Mouse (Mus musculus) adrenal gland, adult 18-20 months (tissue): ENCODE measurements around the gene Actr3. TPM values are rescaled to one million over a fixed set of nuclear protein-coding genes. Genes with fewer than 3 reads are reported as not detected.

Experiments used
- DNase-seq, 2 experiments: peaks; one replicate each; pipeline ENCODE4 v3.0.0; 2021 to 2022; ENCODE audit warnings: low spot score in 2 of 2
- long read RNA-seq, 2 experiments: library from polyadenylated mRNA; stranded (forward); transcript quantifications; one replicate each; pipeline ENCODE4 v2.0.0; 2021
- total RNA-seq, 2 experiments: library from RNA; stranded (reverse); gene quantifications; 1 replicate in 1 of 2; 2 replicates in 1 of 2; pipeline ENCODE4 v1.2.3; 2021

The Actr3 gene
- 100 to 1,000 TPM; 161 to 167 TPM for total RNA-seq
- long read RNA-seq, experiment 1, transcript Actr3-202 (12 exons, 2,565 nt) = major isoform, 104 of 121 reads
- long read RNA-seq, experiment 1, transcript Actr3-201 (13 exons, 2,554 nt) = minor isoform, 5 of 121 reads
- long read RNA-seq, experiment 1, partial matches to known transcripts = 9 of 121 reads
- long read RNA-seq, experiment 1, other reads (novel, unspliced or antisense) = 3 of 121 reads
- long read RNA-seq, experiment 2, transcript Actr3-202 (12 exons, 2,565 nt) = major isoform, 311 of 357 reads
- long read RNA-seq, experiment 2, transcript Actr3-201 (13 exons, 2,554 nt) = minor isoform, 8 of 357 reads
- long read RNA-seq, experiment 2, partial matches to known transcripts = 23 of 357 reads
- long read RNA-seq, experiment 2, other reads (novel, unspliced or antisense) = 14 of 357 reads

DNA sequence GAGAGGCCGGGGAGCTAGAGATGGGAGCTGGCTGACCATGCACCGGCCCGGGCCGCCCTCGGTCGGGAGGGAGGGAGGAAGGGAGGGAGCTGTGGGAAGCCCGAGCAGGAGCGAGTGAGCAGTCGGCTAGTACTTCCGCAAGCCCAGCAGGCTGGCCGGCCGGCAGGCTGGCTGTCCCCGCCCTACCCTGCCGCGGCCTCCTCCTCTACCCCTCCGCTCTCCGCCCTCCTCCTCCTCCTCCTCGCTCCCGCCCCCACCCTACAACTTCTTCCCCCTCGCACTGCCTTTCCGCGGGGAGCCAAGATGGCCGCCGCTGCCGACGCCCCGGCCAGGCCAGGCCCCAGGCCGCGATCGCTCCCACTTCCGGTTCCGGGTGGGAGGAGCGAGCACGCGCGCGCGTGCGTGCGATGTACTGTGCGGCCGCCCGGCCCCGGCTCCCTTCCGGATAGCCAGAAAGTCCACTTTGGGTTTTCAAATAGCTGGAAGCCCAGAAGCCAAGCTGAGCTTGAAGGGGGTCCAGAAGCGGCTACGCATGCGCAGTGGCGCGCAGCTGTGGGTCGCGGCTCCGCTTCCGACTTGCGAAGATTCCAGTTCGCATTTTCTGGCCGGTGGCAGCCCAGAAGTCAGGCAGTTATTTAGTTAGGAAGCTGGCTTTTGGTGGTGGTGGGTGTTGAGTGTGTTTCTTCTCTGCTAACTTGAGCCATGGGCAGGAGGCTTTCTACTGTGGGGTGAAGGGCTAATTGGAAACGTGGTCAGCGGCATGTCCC lies at the start of gene Actr3:
TSS of gene Actr3 (minus strand) at position 359 of the 767 bp plus-strand sequence.
- peak; percentile 98 to 99 for DNase-seq

DNA sequence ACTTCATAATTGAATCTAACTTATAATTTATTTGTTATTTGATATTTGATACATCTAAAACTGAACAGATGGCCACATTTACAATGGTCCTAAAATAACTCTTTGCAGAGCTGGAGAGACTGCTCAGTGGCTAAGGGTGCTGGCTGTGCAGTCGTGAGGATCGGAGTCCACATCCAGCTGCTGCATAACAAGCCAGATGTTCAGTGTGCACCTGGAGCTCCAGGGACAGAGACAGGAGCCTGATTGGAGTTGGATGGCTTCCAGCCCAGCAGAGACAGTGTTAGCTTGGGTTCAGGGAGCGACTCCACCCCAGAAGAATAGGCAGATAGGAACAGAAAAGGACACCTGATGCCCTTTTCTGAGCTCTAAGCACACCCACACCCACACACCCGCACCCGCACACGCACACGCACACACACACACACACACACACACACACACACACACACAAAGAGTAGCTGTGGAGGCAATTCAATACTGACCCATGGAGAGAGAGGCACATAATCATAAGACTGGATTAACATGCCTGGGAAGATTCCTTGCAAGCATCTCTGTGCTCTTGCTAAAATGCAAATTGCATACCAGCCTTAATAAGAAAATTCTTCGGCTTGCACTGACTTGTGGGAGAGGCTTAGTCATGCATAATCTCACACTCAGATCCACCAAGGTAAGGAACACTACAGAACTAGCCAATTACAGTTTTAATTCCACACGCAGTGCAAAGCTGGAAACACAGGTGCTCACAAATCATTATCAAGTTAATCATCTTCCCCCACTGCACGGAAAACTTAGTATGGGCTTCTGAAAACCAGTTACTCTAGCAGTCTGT lies 47.1 kb upstream of the Actr3 start:
- DNase-seq = no peak

DNA sequence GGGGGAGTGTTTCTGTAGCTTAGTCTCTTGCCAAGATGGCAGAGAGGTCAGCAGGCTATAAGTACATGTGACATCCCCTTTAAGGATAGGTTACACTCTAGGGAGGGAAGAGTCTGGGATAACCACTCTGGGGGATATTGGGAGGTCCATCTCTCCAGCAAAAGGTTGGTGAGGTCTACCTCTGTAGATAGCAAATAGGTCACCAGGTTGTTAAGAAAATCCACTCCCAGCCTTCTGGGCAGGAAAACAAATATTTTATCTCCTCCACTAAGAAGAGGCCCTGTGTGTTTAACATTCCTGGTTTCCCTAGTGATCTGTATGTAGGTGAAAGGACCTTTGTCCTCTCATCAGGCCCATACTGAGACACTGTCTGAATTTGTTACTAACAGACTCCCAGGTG lies 46.3 kb upstream of the Actr3 start:
- DNase-seq = no peak

DNA sequence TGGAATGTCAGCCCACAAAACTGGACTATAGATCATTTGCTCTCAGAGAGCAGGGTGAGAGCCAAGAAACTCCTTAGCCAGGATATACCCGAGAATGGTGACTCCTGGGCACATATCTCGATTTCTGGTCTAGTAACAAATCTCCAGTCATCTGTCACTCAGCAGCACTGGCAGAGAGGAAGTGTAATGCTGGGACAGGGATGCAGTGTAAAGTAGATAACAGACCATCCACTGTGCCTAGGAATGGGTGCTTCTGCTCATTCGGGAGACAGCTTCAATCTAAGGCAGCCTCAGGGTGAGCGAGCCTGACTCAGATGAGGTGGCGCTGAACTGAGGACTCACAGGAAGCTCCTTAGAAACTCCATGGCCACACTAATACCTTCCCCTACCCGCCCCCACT lies 43.1 kb upstream of the Actr3 start:
- DNase-seq = no peak

DNA sequence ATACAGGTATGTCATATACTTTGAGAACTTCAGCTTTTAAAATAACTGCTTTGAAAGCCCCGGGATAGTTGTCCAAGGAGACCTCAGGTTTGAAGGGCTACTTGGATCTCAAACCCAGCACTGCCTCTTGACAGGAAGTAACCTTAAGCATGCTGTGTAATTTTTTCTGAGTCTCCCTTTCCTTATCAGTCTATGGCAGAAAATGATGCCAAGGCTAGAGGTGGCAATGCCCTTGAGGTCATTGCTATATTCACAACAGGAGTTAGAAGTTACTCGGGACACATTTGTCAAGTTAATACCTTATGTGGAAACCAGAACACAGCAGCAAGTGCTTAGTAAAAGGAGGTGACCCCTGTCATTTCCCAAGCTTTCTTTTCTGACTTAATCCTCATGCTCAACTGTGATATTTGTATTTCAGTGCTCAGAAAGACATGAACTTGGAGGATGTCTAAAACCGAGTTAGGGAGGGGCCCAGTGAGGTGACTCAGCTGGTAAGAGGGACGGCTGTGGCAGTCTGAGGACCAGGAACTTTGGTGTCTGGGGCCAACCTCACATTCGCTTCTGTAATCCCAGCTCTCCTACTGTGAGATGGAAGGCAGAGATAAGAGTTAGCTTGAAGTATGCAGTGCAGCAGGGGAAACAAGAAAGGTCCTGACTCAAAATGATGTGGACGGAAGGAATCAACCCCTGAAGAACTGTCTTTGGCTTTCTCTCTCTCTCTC lies 40.6 kb upstream of the Actr3 start:
- no peak for DNase-seq

DNA sequence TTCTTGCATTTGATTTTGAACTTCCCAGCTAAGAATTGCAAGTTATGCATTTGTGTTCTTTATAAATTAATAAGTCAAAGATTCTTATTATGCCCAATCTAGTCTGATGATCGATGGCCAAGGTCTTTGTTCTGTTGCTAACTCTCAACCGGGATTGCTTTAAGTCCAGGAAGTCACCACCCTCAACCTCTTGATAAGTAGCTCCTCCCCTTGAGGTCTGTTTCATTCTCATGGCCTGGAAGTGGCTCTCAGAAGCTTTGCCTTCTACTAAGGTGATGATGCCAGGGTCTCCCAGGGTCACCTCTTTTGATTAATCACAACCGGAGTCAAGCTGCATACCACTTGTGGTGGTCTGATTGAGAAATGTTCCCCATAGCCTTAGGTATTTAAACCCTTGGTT lies 38.3 kb upstream of the Actr3 start:
- no peak for DNase-seq

DNA sequence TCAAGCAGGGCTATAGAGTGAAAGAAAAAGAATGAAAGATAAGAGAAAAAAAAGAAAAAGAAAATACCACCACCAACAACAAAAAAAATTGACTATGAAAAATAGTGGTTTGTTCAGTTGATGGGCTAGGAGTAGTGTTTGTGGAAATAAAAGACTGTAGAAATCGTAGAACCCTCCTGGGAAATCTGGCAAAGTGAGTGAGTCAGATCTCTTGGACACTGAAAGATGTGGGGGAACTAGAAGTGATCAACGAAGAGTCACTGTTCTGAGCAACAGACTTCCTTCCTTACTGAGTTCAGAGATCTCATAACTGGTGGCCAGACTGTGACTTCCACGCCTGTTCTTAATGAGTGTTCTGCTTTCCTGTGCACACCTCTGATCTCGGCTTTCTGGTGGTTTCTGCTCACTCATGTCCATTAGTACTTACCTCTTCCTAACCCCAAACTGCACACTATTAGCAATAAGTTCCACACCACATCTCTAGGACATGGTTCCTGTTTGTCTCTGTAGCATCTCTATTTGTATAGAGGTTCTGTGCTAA lies 37.7 kb upstream of the Actr3 start:
- no peak for DNase-seq

DNA sequence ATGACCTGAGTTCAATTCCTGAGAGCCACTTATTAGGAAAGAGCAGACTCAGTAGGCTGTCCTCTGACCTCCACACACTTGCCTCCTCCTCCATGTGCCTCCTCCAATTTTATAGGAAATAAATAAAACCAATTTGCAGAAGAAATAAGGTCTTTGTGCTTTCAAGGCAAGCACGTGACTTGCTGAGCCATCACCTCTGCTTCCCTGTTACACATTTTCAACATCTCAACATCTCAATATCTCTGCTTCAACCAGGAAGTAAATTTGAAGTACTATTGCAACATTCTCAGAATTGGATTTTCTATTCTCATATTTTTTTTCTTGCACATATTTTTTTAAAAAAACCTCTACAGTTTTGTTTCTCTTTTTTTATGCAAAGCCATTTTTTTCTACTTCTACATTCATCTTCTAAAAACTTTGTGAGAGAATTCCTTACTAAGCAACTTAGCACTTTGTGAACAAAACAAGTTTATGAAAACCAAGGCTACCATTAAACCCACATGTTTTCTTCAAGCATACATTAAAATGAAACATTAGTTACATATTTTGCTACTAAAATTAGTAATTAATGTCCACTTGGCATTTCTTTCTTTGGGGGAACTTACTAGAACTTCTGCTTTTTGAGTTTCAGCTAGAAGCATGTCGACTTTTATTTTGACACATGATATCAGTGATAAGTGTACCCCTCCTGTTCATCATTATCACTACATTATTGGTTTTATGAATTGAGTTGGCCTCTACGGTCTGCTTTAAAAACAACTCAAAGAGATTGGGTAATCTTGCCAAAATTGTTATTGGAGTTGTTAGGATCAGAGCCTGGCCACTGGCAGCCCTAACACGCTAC lies 35.5 kb upstream of the Actr3 start:
- DNase-seq = no peak

DNA sequence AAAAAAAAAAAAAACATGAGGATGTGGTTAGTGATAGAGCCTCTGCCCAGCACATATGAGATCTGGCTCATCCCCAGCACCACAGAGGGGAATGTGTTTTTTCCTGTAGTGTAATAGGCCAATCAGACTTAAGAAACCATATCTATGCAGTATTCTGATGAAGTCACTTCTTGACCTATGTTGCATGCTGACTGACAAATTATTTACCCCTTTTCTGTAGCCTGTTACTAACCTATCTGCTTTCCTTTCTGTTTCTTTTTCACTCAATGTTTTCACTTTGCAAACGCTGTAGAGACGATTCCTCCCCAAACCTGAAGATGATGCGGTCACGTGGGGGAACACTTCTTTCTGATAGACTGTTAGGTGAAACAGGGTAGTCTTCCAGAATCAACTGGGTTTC lies 32.4 kb upstream of the Actr3 start:
- DNase-seq = no peak

DNA sequence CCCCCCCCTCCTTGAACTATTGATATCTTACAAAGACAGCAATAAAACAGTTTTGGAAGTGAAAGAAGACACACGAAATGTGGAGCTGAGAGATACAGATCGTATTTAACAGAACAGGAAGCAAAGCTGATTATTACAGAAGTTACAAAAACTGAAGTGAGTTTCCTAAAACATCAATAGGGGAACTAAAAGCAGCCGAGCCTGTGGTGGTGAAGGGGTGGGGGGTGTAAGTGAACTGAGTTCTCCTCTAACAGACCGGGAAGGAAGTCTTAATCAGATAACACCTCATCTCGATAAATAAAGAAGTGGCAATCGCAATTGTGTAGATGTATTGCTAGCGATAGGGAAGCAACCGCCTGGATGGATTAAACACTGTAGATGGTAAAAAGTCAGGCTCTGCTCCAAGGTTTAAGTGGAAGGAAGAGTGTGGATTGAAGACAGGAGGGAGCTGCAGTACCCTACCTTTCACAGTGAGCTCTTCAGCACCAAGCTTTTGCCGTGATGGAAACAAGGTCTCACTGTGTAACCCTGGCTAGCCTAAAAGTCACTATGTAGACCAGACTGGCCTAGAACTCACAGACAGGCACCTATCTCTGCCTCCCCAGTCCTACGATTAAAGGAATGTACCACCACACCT lies 31.2 kb upstream of the Actr3 start:
- DNase-seq = no peak

DNA sequence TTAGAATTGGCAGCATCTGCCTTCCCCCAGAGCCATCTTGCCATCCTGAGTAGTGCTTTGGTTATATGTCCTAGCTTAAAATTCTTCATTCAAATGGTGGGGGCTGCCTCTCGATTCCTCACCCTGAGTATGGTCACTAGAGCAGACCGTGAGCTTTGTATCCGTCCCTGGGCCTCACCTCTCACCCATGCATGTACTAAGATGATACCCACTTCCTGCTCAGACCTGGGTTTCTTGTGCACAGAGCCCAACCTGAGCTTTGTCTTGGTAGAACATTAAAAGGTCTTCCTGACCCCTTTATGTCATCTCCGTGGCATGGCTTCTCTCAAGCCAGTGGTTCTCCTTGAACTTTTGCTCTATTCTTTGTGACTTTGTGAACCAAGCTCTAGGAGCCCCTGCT lies 28.5 kb upstream of the Actr3 start:
- no peak for DNase-seq

DNA sequence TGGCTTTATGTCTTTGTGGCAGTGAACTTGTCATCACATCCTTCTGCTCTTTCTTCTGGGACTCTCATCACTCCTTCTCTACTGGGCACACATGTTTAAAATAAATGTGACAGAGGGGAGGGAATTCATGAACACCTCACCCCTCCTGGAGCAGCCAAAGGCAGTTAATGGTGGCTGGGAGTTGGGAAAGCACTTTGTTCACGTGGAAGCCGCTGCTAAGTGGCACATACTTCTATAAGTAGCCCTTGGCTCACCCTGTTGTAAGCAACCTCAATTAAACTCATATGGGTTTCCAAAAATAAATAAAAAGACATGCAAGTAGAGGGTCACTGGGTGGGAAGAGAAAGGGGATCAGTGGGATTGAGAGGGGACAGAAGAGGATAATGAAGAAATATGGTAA lies 27.8 kb upstream of the Actr3 start:
- DNase-seq = no peak

DNA sequence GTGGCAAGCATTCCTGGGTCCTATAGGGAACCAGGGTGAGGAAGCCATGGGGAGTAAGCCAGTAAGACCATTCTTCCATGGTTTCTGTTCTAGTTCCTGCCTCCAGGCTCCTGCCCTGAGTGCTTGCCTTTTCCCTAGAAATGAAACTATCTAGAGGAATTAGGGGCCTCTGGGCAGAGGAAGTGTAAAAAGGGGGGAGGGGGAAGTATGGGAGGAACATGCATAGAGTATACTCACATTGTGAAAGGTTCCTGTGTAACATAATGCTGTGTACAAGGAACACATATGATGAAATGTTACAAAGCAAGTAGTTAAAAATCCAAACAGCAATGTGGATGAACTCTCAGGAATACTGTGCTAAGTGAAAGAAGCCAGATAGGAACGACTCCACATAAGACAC lies 27.4 kb upstream of the Actr3 start:
- no peak for DNase-seq

DNA sequence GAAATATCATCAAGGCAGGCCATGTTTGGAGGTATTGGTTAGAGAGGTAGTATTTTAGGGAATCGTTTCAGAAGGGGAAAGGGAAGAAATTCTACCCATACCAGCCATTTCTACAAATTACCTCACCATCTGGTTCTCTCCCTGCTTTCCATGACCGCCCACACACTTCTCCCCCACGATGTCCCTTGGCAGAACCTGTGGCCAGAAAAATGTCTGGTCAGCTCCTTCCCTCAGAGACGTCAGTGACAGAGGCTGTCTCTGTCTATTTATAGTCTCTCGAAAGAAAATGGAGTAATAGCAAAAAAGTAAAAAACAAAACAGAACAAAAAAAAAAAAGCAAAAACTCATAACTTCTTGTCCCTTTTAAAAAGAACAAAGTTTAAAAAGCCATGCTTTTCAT lies 23.0 kb upstream of the Actr3 start:
- DNase-seq = peak in 1 of 2 experiments; percentile 26

DNA sequence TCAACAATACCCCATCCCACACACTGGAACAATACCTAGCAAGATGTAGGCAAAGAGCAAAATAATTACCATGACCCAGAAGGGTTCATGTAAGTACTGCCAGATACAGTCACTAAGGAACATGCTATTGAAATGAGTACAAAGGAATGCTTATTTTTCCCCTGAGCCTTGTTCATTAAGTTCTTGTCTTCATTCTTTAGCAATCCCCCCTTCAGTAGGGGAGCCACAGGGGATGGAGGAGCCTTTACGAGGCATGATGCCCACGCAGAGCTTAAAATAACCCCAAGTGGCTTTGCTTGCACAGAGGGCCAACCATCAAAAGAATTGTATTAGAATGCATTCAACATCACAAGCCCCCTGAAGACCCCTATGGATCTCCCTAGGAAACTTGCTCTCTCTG lies 19.6 kb upstream of the Actr3 start:
- no peak for DNase-seq

DNA sequence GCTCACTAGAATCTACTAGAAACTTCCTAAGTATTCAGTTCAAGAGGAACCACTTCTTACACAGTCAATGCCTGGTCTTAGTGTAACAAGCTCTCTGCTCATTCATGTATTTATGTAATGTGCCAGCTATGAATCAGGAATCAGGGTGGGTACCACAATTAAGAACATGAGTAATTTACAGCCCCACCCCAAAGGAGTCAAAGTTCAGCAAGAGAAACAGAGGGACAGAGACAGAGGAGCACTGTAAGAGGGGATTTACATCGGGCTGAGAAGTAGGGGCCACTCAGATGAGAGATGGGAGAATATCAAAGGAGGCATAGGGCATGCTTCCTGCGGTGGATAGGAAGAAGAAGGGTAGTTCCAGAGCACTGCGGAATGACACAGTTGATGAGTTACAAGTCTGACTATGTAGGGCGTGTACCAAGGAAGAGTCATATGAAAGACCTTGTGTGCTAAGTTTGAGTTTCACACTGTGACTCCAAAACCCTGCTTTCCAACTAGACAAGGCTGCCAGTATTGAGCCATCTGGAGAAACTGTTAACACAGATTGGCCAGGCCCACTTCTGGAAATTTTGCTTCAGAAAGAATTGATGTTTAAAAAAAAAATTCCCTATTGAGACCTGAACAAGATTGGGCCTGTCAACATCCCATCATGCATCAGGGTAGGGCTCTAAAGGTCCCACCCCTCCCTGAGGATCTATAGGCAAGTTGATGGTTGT lies 14.9 kb upstream of the Actr3 start:
- no peak for DNase-seq

DNA sequence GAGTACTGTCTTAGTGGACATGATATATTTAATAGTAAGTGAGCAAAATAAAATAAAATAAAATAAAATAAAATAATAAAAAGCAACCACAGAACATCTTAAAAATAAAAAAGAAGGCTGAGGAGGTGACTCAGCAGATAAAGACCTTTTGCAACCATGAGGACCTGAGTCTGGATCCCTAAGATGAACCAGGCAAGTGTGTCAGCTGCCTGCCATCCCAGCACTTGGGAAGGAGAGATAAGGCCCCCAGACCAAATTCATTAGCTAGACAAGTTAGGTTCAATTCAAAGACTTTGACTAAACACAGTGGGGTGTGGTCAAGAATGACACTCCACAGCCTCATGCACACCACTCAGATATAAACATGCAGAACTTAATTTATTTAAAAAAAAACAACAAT lies 12.4 kb upstream of the Actr3 start:
- DNase-seq = no peak

DNA sequence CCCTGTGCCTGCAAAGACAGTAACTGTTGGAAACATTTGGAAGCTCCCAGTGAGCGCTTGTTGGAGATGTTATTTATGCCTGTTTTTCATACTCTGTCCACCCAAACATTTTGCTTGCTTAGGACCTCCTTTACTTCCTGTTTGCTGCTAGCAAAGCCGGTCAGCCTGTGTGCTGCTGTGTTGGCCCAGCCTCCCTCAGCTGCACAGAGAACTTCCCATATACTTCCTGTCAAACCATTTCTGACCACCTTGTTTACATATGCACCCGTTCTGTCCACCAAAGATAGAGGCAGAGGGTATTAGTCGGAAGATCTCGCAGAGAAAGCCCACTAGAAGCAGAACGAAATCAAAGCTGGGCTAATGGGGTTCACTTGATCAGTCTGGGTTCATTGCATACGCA lies 6.2 kb upstream of the Actr3 start:
- no peak for DNase-seq

DNA sequence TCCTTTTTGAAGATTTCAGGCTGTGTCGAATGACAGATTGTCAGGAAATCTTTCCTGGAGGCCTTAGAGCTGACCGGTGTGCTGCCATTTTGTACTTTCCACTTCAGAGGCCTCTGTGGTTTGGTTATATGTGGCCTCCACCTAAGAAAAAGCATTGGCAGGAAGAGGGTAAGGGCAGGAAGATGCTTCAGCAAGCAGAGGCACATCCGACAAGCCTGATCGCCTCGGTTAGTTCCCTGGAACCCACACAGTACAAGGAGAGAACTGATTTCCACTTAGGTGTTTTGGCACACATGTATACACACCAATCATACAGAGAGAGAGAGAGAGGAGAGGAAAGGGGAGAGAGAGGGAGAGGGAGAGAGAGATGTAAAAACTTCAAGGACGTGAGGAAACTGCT lies 5.7 kb upstream of the Actr3 start:
- DNase-seq = no peak
